Mouse (Mus musculus) CH12.LX (cell line): Measurements from ENCODE around the gene Mrps12.

Experiments used
- GABPA ChIP-seq: IDR thresholded peaks from 2 replicates; pipeline ENCODE4 v1.6.1; 2012; ENCODE audit warnings: low read depth, low read length, improper control_type of control experiment, inconsistent platforms; ENCODE audit not compliant: insufficient replicate concordance
- MXI1 ChIP-seq: IDR thresholded peaks from 2 replicates; pipeline ENCODE4 v1.6.1; 2011; ENCODE audit warnings: mild to moderate bottlenecking, low read depth, low read length, improper control_type of control experiment
- POLR2A ChIP-seq: IDR thresholded peaks from 2 replicates; pipeline ENCODE4 v1.6.1; 2011; ENCODE audit warnings: low read depth, mild to moderate bottlenecking, improper control_type of control experiment, low read length
- TCF12 ChIP-seq: IDR thresholded peaks from 2 replicates; pipeline ENCODE4 v1.6.1; 2014; ENCODE audit warnings: low read depth, mild to moderate bottlenecking, inconsistent platforms, low read length, improper control_type of control experiment
- ZC3H11A ChIP-seq: IDR thresholded peaks from 2 replicates; pipeline ENCODE4 v1.6.1; 2012; ENCODE audit warnings: low read depth, mild to moderate bottlenecking, inconsistent platforms, low read length, improper control_type of control experiment

DNA sequence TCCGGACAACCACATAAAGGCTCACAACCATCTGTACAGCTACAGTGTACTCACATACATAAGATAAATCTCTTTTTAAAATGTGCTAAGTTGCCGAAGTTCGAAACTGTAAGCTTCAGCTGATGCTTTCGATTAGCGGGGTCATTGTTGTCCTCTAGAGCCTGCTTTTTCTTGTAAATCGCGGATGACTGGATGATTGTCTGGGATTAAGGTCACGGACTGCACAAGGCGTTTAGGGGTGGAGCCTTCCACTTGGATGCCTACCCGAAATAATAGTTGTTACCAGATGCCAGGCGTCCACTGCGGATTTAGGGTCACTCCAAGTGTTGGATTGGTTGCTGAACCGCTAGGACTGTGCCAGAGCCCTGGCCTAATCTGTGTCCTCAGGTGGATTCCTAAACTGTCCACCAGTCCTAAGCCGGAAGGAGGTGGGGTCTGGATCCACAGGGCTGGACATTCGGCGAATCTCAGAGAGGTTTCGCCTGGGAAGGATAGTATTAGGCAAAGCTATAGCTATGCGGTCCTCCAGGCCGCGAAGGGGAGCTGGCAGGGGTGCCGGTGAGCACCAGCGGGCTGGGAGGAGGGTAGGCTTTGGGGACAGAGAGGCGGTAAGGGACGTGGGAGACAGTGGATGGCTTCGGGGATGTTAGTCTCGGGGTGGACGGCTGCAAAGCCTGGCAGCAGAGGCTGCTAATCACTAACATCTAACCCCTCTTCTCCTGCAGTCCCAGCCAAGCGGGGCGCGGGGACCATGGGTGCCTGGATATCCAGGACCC, 48.9 kb downstream of the Mrps12 start, which contains the start of gene Fbxo27:
- no peak for TF ChIP-seq MXI1
- TF ChIP-seq POLR2A = no peak
- no peak for TF ChIP-seq GABPA
- TF ChIP-seq TCF12 = no peak
- no peak for TF ChIP-seq ZC3H11A
